Mouse (Mus musculus) common myeloid progenitor, adult 5-6 weeks (primary cell): ENCODE measurements at regions not wholly inside any gene's neighbourhood (a gene's known extent, or its start where the extent isn't known, plus 50 kb on each side); places are given as distances from the start of the nearest gene placed in this dataset.

Experiments
- ATAC-seq: replicated peaks from 2 replicates; pipeline ENCODE4 v1.8.0; 2016; ENCODE audit warnings: low read depth, mild to moderate bottlenecking, moderate TSS enrichment, inconsistent platforms; ENCODE audit not compliant: poor library complexity, severe bottlenecking

- no peak for ATAC-seq
Observed at GRCm38 (mm10) chrX:106985684-106986083, 65.3 kb downstream of the Lpar4 start.

GRCm38 (mm10) chrX:106986794-106987193, 66.4 kb downstream of the Lpar4 start:
- no peak for ATAC-seq

- no peak for ATAC-seq
Observed at GRCm38 (mm10) chrX:106987779-106988178, 67.4 kb downstream of the Lpar4 start.

GRCm38 (mm10) chrX:107004496-107004895, 83.8 kb upstream of the P2ry10 start:
- ATAC-seq, result no peak

- ATAC-seq, result no peak
Observed at GRCm38 (mm10) chrX:107008968-107009367, 79.3 kb upstream of the P2ry10 start.

GRCm38 (mm10) chrX:107012615-107013014, 75.7 kb upstream of the P2ry10 start:
- ATAC-seq, result peak; percentile 73

GRCm38 (mm10) chrX:107015335-107015734, 73.0 kb upstream of the P2ry10 start:
- 0 out of 2 replicates have a peak, but pooled peaks have one; percentile 29 for ATAC-seq

GRCm38 (mm10) chrX:107031726-107032125, 56.6 kb upstream of the P2ry10 start:
- ATAC-seq, result no peak

GRCm38 (mm10) chrX:107038041-107038440, 50.3 kb upstream of the P2ry10 start:
- ATAC-seq, result no peak
